Mouse (Mus musculus) heart, embryonic 11.5 days (tissue): ENCODE results near the gene Tedc2. TPM values are rescaled to one million over a fixed set of nuclear protein-coding genes. Genes with fewer than 3 reads are reported as not detected.

Experiments used
- ATAC-seq: fragments of 200-750 bp; cut with Nextera tagmentation; replicated peaks from 2 replicates; pipeline ENCODE4 v1.8.0; 2017; ENCODE audit warnings: moderate library complexity; ENCODE audit not compliant: insufficient number of reproducible peaks, low FRiP score, low TSS enrichment
- H3K27ac ChIP-seq: fragments of 300-500 bp; sonication (generic); 2 replicates; pipeline ENCODE4 v1.5.1; 2014; ENCODE audit warnings: mild to moderate bottlenecking, low read depth, low read length
- H3K27me3 ChIP-seq: fragments of 300-500 bp; sonication (generic); 2 replicates; pipeline ENCODE4 v1.6.1; 2014; ENCODE audit warnings: mild to moderate bottlenecking, low read length, mixed read lengths; ENCODE audit not compliant: control insufficient read depth, insufficient read depth
- H3K36me3 ChIP-seq: fragments of 300-500 bp; sonication (generic); 2 replicates; pipeline ENCODE4 v1.6.1; 2014; ENCODE audit warnings: mild to moderate bottlenecking, low read length, moderate library complexity, mixed read lengths; ENCODE audit not compliant: control insufficient read depth, insufficient read depth
- H3K4me1 ChIP-seq: fragments of 300-500 bp; sonication (generic); 2 replicates; pipeline ENCODE4 v1.6.1; 2014; ENCODE audit warnings: low read length; ENCODE audit not compliant: control insufficient read depth, insufficient read depth
- H3K4me2 ChIP-seq: fragments of 300-500 bp; sonication (generic); 2 replicates; pipeline ENCODE4 v1.6.1; 2014; ENCODE audit warnings: mild to moderate bottlenecking, moderate library complexity
- H3K4me3 ChIP-seq: fragments of 300-500 bp; sonication (generic); 2 replicates; pipeline ENCODE4 v1.5.1; 2014; ENCODE audit warnings: low read depth, low read length
- H3K9ac ChIP-seq: fragments of 300-500 bp; sonication (generic); 2 replicates; pipeline ENCODE4 v1.6.1; 2014; ENCODE audit warnings: mild to moderate bottlenecking, low read depth, low read length, moderate library complexity
- H3K9me3 ChIP-seq: fragments of 300-500 bp; sonication (generic); replicated peaks from 2 replicates; pipeline ENCODE4 v1.6.1; 2016; ENCODE audit warnings: low read length; ENCODE audit not compliant: control insufficient read depth
- WGBS: fragments of 180-500 bp; shearing (Covaris S2); extraction: QIAGEN DNeasy Blood & Tissue Kit; methylation state at CpG from one replicate; pipeline ENCODE4 v1.1.7; 2014; ENCODE audit not compliant: insufficient replicate concordance; 5-methylcytosine and 5-hydroxymethylcytosine counted together
- polyA plus RNA-seq: library from polyadenylated mRNA; unstranded; fragments of >200 nt; fragmentation: Nextera tagmentation; extraction: Ambion mirVana; gene quantifications from 2 replicates; pipeline ENCODE4 v1.2.1, GENCODE M21; 2014

Tedc2 gene
- polyA plus RNA-seq, 1 experiment from 2014 or later = 7.6 TPM

DNA sequence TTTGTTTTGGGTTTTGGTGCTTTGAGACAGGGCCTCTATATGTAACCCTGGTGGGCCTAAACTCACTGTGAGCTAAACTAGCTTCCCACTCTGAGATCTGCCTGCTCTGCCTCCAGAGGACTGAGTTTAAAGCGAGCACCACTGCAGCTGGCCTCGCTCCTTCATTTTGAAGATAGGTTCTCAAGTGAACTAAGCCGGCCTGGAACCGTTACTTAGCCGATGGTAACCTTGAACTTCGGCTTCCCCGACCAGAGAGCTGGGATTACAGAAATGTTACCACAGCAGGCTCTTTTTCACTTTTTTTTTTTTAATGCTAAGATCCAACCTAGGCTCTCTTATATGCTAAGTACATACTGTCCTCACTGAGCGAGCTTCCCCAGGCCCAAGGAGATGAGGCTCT is 27.4 kb downstream of the Tedc2 start:
- ATAC-seq = no peak

GRCm38 (mm10) chr17:24192848-24193247 is 27.8 kb downstream of the Tedc2 start:
- 80% methylated on average over 8 of the region's 8 CpGs for WGBS
- H3K9me3 ChIP-seq = no peaks in the 10 kb centered on the region
- H3K4me2 ChIP-seq = no peak overlapping the region
- H3K27ac ChIP-seq = no peak overlapping the region
- no peak overlapping the region for H3K4me3 ChIP-seq
- no peak overlapping the region for H3K9ac ChIP-seq
- peaks cover 47% of the 10 kb centered on the region for H3K4me1 ChIP-seq
- ATAC-seq = no peak
- H3K36me3 ChIP-seq = no peaks in the 10 kb centered on the region
- H3K27me3 ChIP-seq = no peaks in the 10 kb centered on the region

More for the DNA sequence above, 27.4 kb downstream of the Tedc2 start:
- H3K4me1 ChIP-seq = peaks cover 47% of the 10 kb centered on the region
- WGBS = 78% methylated on average over 8 of the region's 8 CpGs
- H3K9me3 ChIP-seq = no peaks in the 10 kb centered on the region
- no peak overlapping the region; the same call in 1 of the 2 replicates for H3K27ac ChIP-seq
- no peak overlapping the region for H3K4me3 ChIP-seq
- H3K9ac ChIP-seq = no peak overlapping the region
- H3K4me2 ChIP-seq = no peak overlapping the region
- H3K36me3 ChIP-seq = no peaks in the 10 kb centered on the region
- H3K27me3 ChIP-seq = no peaks in the 10 kb centered on the region

GRCm38 (mm10) chr17:24191481-24191880 is 29.2 kb downstream of the Tedc2 start:
- H3K4me1 ChIP-seq = peaks cover 35% of the 10 kb centered on the region
- no peaks in the 10 kb centered on the region for H3K36me3 ChIP-seq
- ATAC-seq = no peak
- H3K27me3 ChIP-seq = no peaks in the 10 kb centered on the region
- H3K4me2 ChIP-seq = no peak overlapping the region
- no peak overlapping the region for H3K9ac ChIP-seq
- H3K27ac ChIP-seq = no peak overlapping the region
- H3K4me3 ChIP-seq = no peak overlapping the region
- no peaks in the 10 kb centered on the region for H3K9me3 ChIP-seq
- WGBS = 75% methylated on average over 4 of the region's 4 CpGs

DNA sequence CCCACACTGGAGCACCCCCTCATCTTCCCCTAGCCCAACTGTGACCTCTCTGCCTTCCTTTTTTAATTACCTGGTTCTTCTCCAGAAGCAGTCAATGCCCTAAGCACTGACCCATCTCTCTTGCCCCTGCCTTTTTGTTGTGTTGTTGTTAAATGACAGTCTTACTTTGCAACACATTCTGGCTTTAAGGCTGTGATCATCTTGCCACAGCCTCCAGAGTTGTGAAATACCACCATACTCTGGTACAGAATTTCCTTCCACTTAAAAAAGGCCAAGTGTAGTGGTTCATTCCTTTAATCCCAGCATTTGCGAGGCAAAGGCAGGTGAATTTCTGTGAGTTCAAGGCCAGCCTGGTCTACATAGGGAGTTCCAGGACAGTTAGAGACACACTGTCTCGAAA is 29.7 kb downstream of the Tedc2 start:
- no peak overlapping the region for H3K4me3 ChIP-seq
- no peak overlapping the region for H3K9ac ChIP-seq
- no peaks in the 10 kb centered on the region for H3K36me3 ChIP-seq
- no peaks in the 10 kb centered on the region for H3K9me3 ChIP-seq
- peaks cover 29% of the 10 kb centered on the region for H3K4me1 ChIP-seq
- no peak overlapping the region for H3K4me2 ChIP-seq
- H3K27ac ChIP-seq = no peak overlapping the region
- ATAC-seq = no peak
- WGBS = 84% methylated on average over 2 of the region's 2 CpGs
- no peaks in the 10 kb centered on the region for H3K27me3 ChIP-seq

DNA sequence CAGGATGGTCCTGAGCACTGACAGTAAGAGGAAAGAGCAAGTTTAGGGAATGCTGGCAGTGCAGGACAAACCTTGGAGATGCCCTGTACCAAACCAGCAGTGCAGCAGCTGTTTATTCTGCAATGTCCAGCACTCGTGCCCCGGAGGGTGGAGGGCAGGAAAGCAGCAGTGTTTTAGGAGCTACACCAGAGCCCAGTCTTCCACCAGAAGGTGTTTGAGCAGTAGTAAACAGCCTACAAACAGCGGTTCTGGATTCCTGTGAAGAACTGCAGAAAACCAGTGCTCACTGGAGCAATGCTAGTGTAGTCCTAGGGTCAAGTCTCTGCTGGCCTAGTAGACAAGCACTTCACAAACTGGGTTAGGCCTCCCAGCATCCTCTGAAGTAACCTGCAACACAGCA is 46.4 kb downstream of the Tedc2 start:
- ATAC-seq = no peak
- WGBS = 70% methylated on average over 3 of the region's 3 CpGs
- Histone ChIP-seq H3K4me2 (no peak overlapping the region), H3K4me3 (no peak overlapping the region), H3K4me1 (peaks cover 7% of the 10 kb centered on the region; the same call in 1 of the 2 replicates), H3K9ac (no peak overlapping the region), H3K27ac (no peak overlapping the region), H3K36me3 (no peaks in the 10 kb centered on the region), H3K9me3 (no peaks in the 10 kb centered on the region), H3K27me3 (no peaks in the 10 kb centered on the region)

GRCm38 (mm10) chr17:24173423-24173822 is 47.2 kb downstream of the Tedc2 start:
- Histone ChIP-seq H3K27me3 (no peaks in the 10 kb centered on the region), H3K9me3 (no peaks in the 10 kb centered on the region), H3K27ac (no peak overlapping the region), H3K9ac (no peak overlapping the region), H3K4me3 (no peak overlapping the region), H3K4me1 (peaks cover 7% of the 10 kb centered on the region; the same call in 1 of the 2 replicates), H3K36me3 (no peaks in the 10 kb centered on the region), H3K4me2 (no peak overlapping the region)
- WGBS = 5% methylated on average over 3 of the region's 3 CpGs
- ATAC-seq = no peak

- Histone ChIP-seq H3K4me1 (peaks cover 16% of the 10 kb centered on the region), H3K36me3 (peaks cover 4% of the 10 kb centered on the region), H3K4me3 (no peak overlapping the region), H3K27ac (no peak overlapping the region), H3K4me2 (no peak overlapping the region), H3K9me3 (no peaks in the 10 kb centered on the region), H3K9ac (no peak overlapping the region), H3K27me3 (no peaks in the 10 kb centered on the region)
- 85% methylated on average over 4 of the region's 4 CpGs for WGBS
- ATAC-seq = no peak
These were observed 48.9 kb downstream of the Tedc2 start for GRCm38 (mm10) chr17:24171738-24172137.

DNA sequence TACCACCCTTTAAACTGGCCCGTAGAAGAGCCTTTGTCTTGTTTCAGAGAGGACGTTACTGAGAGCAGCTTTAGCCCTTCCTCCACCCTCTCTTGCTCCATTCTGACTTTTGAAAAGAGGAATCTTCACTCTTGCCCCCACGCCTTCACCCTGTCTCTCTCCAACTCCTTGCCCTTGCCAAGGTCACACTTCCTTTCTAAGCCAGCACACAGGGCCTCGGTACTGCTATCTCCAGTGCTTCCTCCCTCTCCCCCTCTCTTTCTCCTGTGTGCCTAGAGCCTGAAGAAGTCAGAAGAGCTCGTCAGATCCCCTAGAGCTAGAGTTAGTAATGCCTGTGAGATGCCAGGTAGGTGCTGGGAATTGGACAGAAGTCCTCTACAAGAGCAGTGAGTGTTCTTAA is 49.9 kb downstream of the Tedc2 start:
- no peak for ATAC-seq
- H3K4me3 ChIP-seq = no peak overlapping the region
- 65% methylated on average over 5 of the region's 5 CpGs for WGBS
- no peaks in the 10 kb centered on the region for H3K9me3 ChIP-seq
- peaks cover 8% of the 10 kb centered on the region for H3K36me3 ChIP-seq
- no peaks in the 10 kb centered on the region for H3K27me3 ChIP-seq
- no peak overlapping the region for H3K9ac ChIP-seq
- no peak overlapping the region for H3K4me2 ChIP-seq
- H3K27ac ChIP-seq = no peak overlapping the region
- H3K4me1 ChIP-seq = peaks cover 16% of the 10 kb centered on the region

DNA sequence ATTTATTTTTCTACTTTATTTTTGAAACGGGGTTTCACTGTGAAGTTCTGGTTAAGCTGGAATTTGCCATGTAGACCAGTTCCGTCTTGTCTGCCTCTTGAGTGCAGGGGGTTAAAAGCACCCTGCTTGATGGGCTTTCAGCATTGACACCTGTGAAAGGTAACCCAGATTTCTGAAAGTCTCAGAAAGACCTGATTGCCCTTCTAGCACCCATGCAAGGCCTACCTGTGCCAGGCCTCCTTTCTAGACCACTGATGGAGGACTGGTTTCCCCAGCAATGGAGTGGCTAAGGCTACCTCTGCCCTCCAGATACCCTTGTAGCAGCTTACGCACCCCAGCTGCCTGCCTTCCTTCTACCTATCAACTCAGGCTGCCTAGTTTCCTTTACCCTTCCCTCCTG is 50.5 kb downstream of the Tedc2 start:
- Histone ChIP-seq H3K4me1 (peaks cover 16% of the 10 kb centered on the region), H3K36me3 (peaks cover 8% of the 10 kb centered on the region), H3K27ac (no peak overlapping the region; the same call in 1 of the 2 replicates), H3K27me3 (no peaks in the 10 kb centered on the region), H3K9ac (peak overlapping the region; percentile 95), H3K9me3 (no peaks in the 10 kb centered on the region), H3K4me3 (peak overlapping the region; percentile 96), H3K4me2 (peak overlapping the region; percentile 90)
- ATAC-seq = no peak
- 66% methylated on average over 3 of the region's 3 CpGs for WGBS
